Mouse (Mus musculus) megakaryocyte, embryonic 14.5 days (primary cell): ENCODE results near the gene Slc7a14.

Source experiments
- FLI1 ChIP-seq: IDR thresholded peaks from 2 replicates; pipeline ENCODE4 v1.6.1; 2012; ENCODE audit warnings: low read length, inconsistent platforms, mixed read lengths
- GATA1 ChIP-seq: IDR thresholded peaks from 3 replicates; pipeline ENCODE4 v1.6.1; 2012; ENCODE audit warnings: mixed read lengths, low read length, inconsistent platforms, borderline replicate concordance

DNA sequence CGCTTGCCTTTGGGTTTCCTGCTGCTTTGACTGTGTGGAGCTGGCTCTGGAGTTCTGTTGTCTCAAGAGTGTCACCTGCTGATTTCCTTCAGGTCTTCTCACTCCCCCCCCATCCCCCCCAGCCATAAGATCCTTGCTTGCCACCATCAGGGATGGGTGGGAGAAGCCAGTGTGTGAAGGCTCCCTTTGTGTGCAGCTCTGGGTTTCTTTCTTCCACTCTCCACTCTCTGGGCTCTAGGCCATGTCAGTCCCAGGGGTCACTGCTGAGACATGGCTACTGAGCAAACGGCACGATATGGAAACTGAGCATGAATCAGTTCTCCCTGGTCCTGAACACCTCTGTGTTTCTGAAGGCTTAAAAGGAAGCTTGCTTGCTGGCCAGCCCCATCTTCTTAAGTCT is 154.1 kb downstream of the Slc7a14 start:
- TF ChIP-seq GATA1 (no peak), FLI1 (no peak)
